16 mouse cellular contexts compared by ENCODE assay signal in genomic region chr12:112616668-112617067, GRCm38 (mm10). TPM values are rescaled to one million over a fixed set of nuclear protein-coding genes. Genes with fewer than 3 reads are reported as not detected.
DNase-seq lines count a peak whose midpoint lies in the region; ATAC-seq and TF ChIP-seq lines count a peak whose summit lies in the region.
"Had no signal": no experiment of that assay in that cellular context is flagged by ENCODE, and none has a peak within 500 bp of the region (broad histone marks: within the 10 kb centered on the region; RNA-seq: fewer than 3 reads in every experiment).

No protein-coding gene starts in this region.

- no peaks in the 10 kb centered on the region for H3K9me3 ChIP-seq in heart, embryonic 12.5 days (replicated peaks)
- H3K9me3 ChIP-seq in megakaryocyte, embryonic 14.5 days = no peaks in the 10 kb centered on the region
- H3K9me3 ChIP-seq: intestine, embryonic 15.5 days; midbrain, embryonic 12.5 days had no signal

- DNase-seq in heart, postnatal 10 days = no peak
- peak; percentile 50 for DNase-seq in splenic B cell, adult 2 months (ENCODE audit: low read depth, low spot score)
- no peak for DNase-seq in adrenal gland, adult (ENCODE audit: inconsistent age in 2 of 2, low spot score in 1 of 2)
- DNase-seq: cerebellum, adult 11 months; cerebellum, postnatal 25 days had no signal

- intact Hi-C loops in heart, postnatal 10 days (cut with DNase I) = loop anchor here (5.0 kb wide), 1 partner anchor 124 kb away; no protein-coding TSS in a partner anchor

- WGBS in heart, embryonic 12.5 days = 68% methylated on average over 9 of the region's 9 CpGs
- 64% methylated on average over 9 of the region's 9 CpGs for WGBS in bone marrow, adult 2 months

- TF ChIP-seq CTCF in bone marrow, adult 2 months (IDR thresholded peaks at IDR 0.05; ENCODE audit: control insufficient read depth, insufficient read depth, low read length) = no peak

- H3K36me3 ChIP-seq in heart, embryonic 12.5 days = peaks cover 12% of the 10 kb centered on the region
- peaks cover 50% of the 10 kb centered on the region for H3K36me3 ChIP-seq in megakaryocyte, embryonic 14.5 days (replicated peaks; ENCODE audit: low read length)
- no peaks in the 10 kb centered on the region for H3K36me3 ChIP-seq in splenic B cell, adult 2 months (ENCODE audit: control insufficient read depth, insufficient read depth, low read length, poor library complexity, severe bottlenecking)
- H3K36me3 ChIP-seq: intestine, embryonic 15.5 days; midbrain, embryonic 12.5 days had no signal

- no peak overlapping the region for H3K4me2 ChIP-seq in heart, embryonic 12.5 days
- H3K4me2 ChIP-seq: hindbrain, embryonic 14.5 days; intestine, embryonic 15.5 days; midbrain, embryonic 12.5 days had no signal

- peaks cover 50% of the 10 kb centered on the region for H3K4me1 ChIP-seq in heart, embryonic 12.5 days (replicated peaks)
- peaks cover 100% of the 10 kb centered on the region for H3K4me1 ChIP-seq in megakaryocyte, embryonic 14.5 days
- peaks cover 16% of the 10 kb centered on the region for H3K4me1 ChIP-seq in bone marrow, adult 2 months (ENCODE audit: control insufficient read depth, insufficient read depth, low read length)

- no peak for TF ChIP-seq POLR2A in bone marrow, adult 2 months (IDR thresholded peaks at IDR 0.05; ENCODE audit: borderline replicate concordance, control insufficient read depth, low read depth, low read length)

- ATAC-seq in heart, embryonic 12.5 days (ENCODE audit: insufficient number of reproducible peaks, low FRiP score) = no peak
- no peak for ATAC-seq in megakaryocyte, adult 5-6 weeks (ENCODE audit: poor library complexity, severe bottlenecking)
- ATAC-seq: forebrain, embryonic 14.5 days; intestine, embryonic 15.5 days; Patski had no signal

- H3K27me3 ChIP-seq in heart, embryonic 12.5 days (replicated peaks) = peaks cover 10% of the 10 kb centered on the region; the same call in 1 of the 2 replicates
- peaks cover 28% of the 10 kb centered on the region for H3K27me3 ChIP-seq in megakaryocyte, embryonic 14.5 days (replicated peaks)
- no peaks in the 10 kb centered on the region for H3K27me3 ChIP-seq in splenic B cell, adult 2 months (ENCODE audit: control insufficient read depth, insufficient read depth, low read length, poor library complexity, severe bottlenecking)
- H3K27me3 ChIP-seq: Patski had no signal

- no peak overlapping the region for H3K9ac ChIP-seq in heart, embryonic 12.5 days
- H3K9ac ChIP-seq: hindbrain, embryonic 14.5 days; intestine, embryonic 15.5 days; midbrain, embryonic 12.5 days had no signal

- peak overlapping the region; percentile 97; the same call in 1 of the 2 replicates for H3K27ac ChIP-seq in heart, embryonic 12.5 days (ENCODE audit: poor library complexity, severe bottlenecking)
- peak overlapping the region; percentile 83 for H3K27ac ChIP-seq in bone marrow, adult 2 months (ENCODE audit: control insufficient read depth, insufficient read depth, low read depth, low read length, poor library complexity)
- H3K27ac ChIP-seq: hindbrain, embryonic 14.5 days; intestine, embryonic 15.5 days; kidney, postnatal 0 days; midbrain, embryonic 12.5 days had no signal

- H3K4me3 ChIP-seq in heart, embryonic 12.5 days = no peak overlapping the region
- peak overlapping the region; percentile 35 for H3K4me3 ChIP-seq in megakaryocyte, embryonic 14.5 days (replicated peaks)
- H3K4me3 ChIP-seq in bone marrow, adult 2 months (replicated peaks; ENCODE audit: control insufficient read depth, low read depth, low read length) = no peak overlapping the region
- H3K4me3 ChIP-seq: intestine, embryonic 15.5 days; left cerebral cortex, adult 2 months; midbrain, embryonic 12.5 days had no signal

RNA-seq across cellular contexts. Expression of gene Adssl1, which starts 3.2 kb away (rescaled TPM):
- 81.7 and 86.4 TPM in 2 replicates for polyA plus RNA-seq in heart, embryonic 12.5 days (2016; fragmentation: Nextera tagmentation; extraction: Ambion mirVana)
- 100 to 1,000 TPM; 129 to 136 TPM for total RNA-seq in heart, postnatal 10 days (2021)
- polyA plus RNA-seq in megakaryocyte, embryonic 14.5 days (2012; ENCODE audit: insufficient read depth, low replicate concordance) = 10.1 and 38.2 TPM in 2 replicates
- 73.5 and 82.1 TPM in 2 replicates for total RNA-seq in megakaryocyte, adult 5-6 weeks (2015)
- total RNA-seq in megakaryocyte, adult 5-6 weeks (2017) = 72.3 and 74.9 TPM in 2 replicates
- polyA plus RNA-seq in bone marrow, adult 2 months (2011; ENCODE audit: insufficient read depth, insufficient read length, low replicate concordance, missing spikeins) = 21.0 and 44.8 TPM in 2 replicates

RNA-seq across cellular contexts. Expression of gene Siva1, which starts 27.8 kb away (rescaled TPM):
- polyA plus RNA-seq in heart, embryonic 12.5 days (2016; fragmentation: Nextera tagmentation; extraction: Ambion mirVana) = 99.4 and 116 TPM in 2 replicates
- total RNA-seq in heart, postnatal 10 days (2021) = 10 to 100 TPM; 26.4 to 31.4 TPM
- polyA plus RNA-seq in megakaryocyte, embryonic 14.5 days (2012; ENCODE audit: insufficient read depth, low replicate concordance) = 33.7 and 63.6 TPM in 2 replicates
- total RNA-seq in megakaryocyte, adult 5-6 weeks (2015) = 116 and 130 TPM in 2 replicates
- total RNA-seq in megakaryocyte, adult 5-6 weeks (2017) = 122 and 162 TPM in 2 replicates
- 47.7 and 81.1 TPM in 2 replicates for polyA plus RNA-seq in bone marrow, adult 2 months (2011; ENCODE audit: insufficient read depth, insufficient read length, low replicate concordance, missing spikeins)

RNA-seq across cellular contexts. Expression of gene Inf2, which starts 28.1 kb away (rescaled TPM):
- polyA plus RNA-seq in heart, embryonic 12.5 days (2016; fragmentation: Nextera tagmentation; extraction: Ambion mirVana) = 2.2 and 3.5 TPM in 2 replicates
- 10 to 100 TPM; 18.4 to 23.3 TPM for total RNA-seq in heart, postnatal 10 days (2021)
- polyA plus RNA-seq in megakaryocyte, embryonic 14.5 days (2012; ENCODE audit: insufficient read depth, low replicate concordance) = 569 and 1,129 TPM in 2 replicates
- 28.0 and 34.3 TPM in 2 replicates for total RNA-seq in megakaryocyte, adult 5-6 weeks (2015)
- total RNA-seq in megakaryocyte, adult 5-6 weeks (2017) = 9.9 and 13.3 TPM in 2 replicates
- polyA plus RNA-seq in bone marrow, adult 2 months (2011; ENCODE audit: insufficient read depth, insufficient read length, low replicate concordance, missing spikeins) = 40.0 and 82.8 TPM in 2 replicates

RNA-seq across cellular contexts. Expression of gene Akt1, which starts 58.0 kb away (rescaled TPM):
- polyA plus RNA-seq in heart, embryonic 12.5 days (2016; fragmentation: Nextera tagmentation; extraction: Ambion mirVana) = 180 and 184 TPM in 2 replicates
- 100 to 1,000 TPM; 346 to 355 TPM for total RNA-seq in heart, postnatal 10 days (2021)
- 237 and 415 TPM in 2 replicates for polyA plus RNA-seq in megakaryocyte, embryonic 14.5 days (2012; ENCODE audit: insufficient read depth, low replicate concordance)
- 112 and 121 TPM in 2 replicates for total RNA-seq in megakaryocyte, adult 5-6 weeks (2015)
- total RNA-seq in megakaryocyte, adult 5-6 weeks (2017) = 112 and 118 TPM in 2 replicates
- polyA plus RNA-seq in bone marrow, adult 2 months (2011; ENCODE audit: insufficient read depth, insufficient read length, low replicate concordance, missing spikeins) = 39.8 and 56.1 TPM in 2 replicates
